Mouse (Mus musculus) kidney, postnatal 0 days (tissue): ENCODE data around the gene Flrt1. TPM values are rescaled to one million over a fixed set of nuclear protein-coding genes. Genes with fewer than 3 reads are reported as not detected.

Experiments
- ATAC-seq: fragments of 200-750 bp; cut with Nextera tagmentation; replicated peaks from 2 replicates; pipeline ENCODE4 v1.8.0; 2017; ENCODE audit warnings: low read depth, moderate number of reproducible peaks, moderate TSS enrichment, moderate library complexity; ENCODE audit not compliant: low FRiP score
- DNase-seq: peaks from one replicate; pipeline ENCODE4 v3.0.0-alpha.2; 2016; ENCODE audit warnings: low spot score
- H3K27ac ChIP-seq: fragments of 300-500 bp; sonication (generic); 2 replicates; pipeline ENCODE4 v1.5.1; 2014; ENCODE audit warnings: mild to moderate bottlenecking
- H3K27me3 ChIP-seq: fragments of 300-500 bp; sonication (generic); 2 replicates; pipeline ENCODE4 v1.6.1; 2014; ENCODE audit warnings: low read length, mixed read lengths; ENCODE audit not compliant: insufficient read depth
- H3K36me3 ChIP-seq: fragments of 300-500 bp; sonication (generic); 2 replicates; pipeline ENCODE4 v1.6.1; 2014; ENCODE audit warnings: low read length, mixed read lengths; ENCODE audit not compliant: insufficient read depth
- H3K4me1 ChIP-seq: fragments of 300-500 bp; sonication (generic); replicated peaks from 2 replicates; pipeline ENCODE4 v1.6.1; 2014; ENCODE audit warnings: antibody characterized with exemption, low read length, mixed read lengths; ENCODE audit not compliant: insufficient read depth
- H3K4me2 ChIP-seq: fragments of 300-500 bp; sonication (generic); 2 replicates; pipeline ENCODE4 v1.6.1; 2014; ENCODE audit warnings: mild to moderate bottlenecking, low read length, moderate library complexity, mixed read lengths
- H3K4me3 ChIP-seq: fragments of 300-500 bp; sonication (generic); replicated peaks from 2 replicates; pipeline ENCODE4 v1.5.1; 2014; ENCODE audit warnings: low read depth, low read length
- H3K9ac ChIP-seq: fragments of 300-500 bp; sonication (generic); 2 replicates; pipeline ENCODE4 v1.6.1; 2014; ENCODE audit warnings: low read depth, low read length
- H3K9me3 ChIP-seq: fragments of 300-500 bp; sonication (generic); replicated peaks from 2 replicates; pipeline ENCODE4 v1.6.1; 2016; ENCODE audit warnings: low read length, inconsistent platforms, mixed read lengths
- CTCF ChIP-seq: IDR thresholded peaks from 2 replicates; pipeline ENCODE4 v1.5.1; 2016; ENCODE audit warnings: antibody characterized with exemption, low read depth, mild to moderate bottlenecking, moderate library complexity
- WGBS: fragments of 180-500 bp; shearing (Covaris S2); extraction: QIAGEN DNeasy Blood & Tissue Kit; methylation state at CpG from one replicate; pipeline ENCODE4 v1.1.7; 2014; 5-methylcytosine and 5-hydroxymethylcytosine counted together
- polyA plus RNA-seq: library from polyadenylated mRNA; unstranded; fragments of >200 nt; fragmentation: Nextera tagmentation; extraction: Ambion mirVana; gene quantifications from 2 replicates; pipeline ENCODE4 v1.2.1, GENCODE M21; 2015

The Flrt1 gene
- polyA plus RNA-seq, 1 experiment from 2014 or later: 4.8 TPM

GRCm38 (mm10) chr19:7064571-7064970 lies 41.0 kb downstream of the Flrt1 start:
- peak; percentile 94 for DNase-seq
- 7% methylated on average over 3 of the region's 3 CpGs for WGBS
- peak; percentile 99 for TF ChIP-seq CTCF
- H3K4me2 ChIP-seq: no peak overlapping the region
- H3K27me3 ChIP-seq: no peaks in the 10 kb centered on the region
- no peak overlapping the region for H3K4me3 ChIP-seq
- H3K9me3 ChIP-seq: no peaks in the 10 kb centered on the region
- peak; percentile 43; the same call in 1 of the 2 replicates for ATAC-seq
- H3K4me1 ChIP-seq: peaks cover 17% of the 10 kb centered on the region
- no peaks in the 10 kb centered on the region for H3K36me3 ChIP-seq
- H3K9ac ChIP-seq: no peak overlapping the region
- no peak overlapping the region for H3K27ac ChIP-seq

GRCm38 (mm10) chr19:7062916-7063315 lies 42.6 kb downstream of the Flrt1 start:
- no peaks in the 10 kb centered on the region for H3K27me3 ChIP-seq
- H3K9ac ChIP-seq: no peak overlapping the region
- H3K4me2 ChIP-seq: no peak overlapping the region
- H3K36me3 ChIP-seq: no peaks in the 10 kb centered on the region
- H3K9me3 ChIP-seq: no peaks in the 10 kb centered on the region
- no peak for DNase-seq
- H3K4me3 ChIP-seq: no peak overlapping the region
- H3K27ac ChIP-seq: no peak overlapping the region
- no peak for TF ChIP-seq CTCF
- WGBS: 88% methylated on average over 8 of the region's 8 CpGs
- ATAC-seq: no peak
- peaks cover 16% of the 10 kb centered on the region; the same call in 1 of the 2 replicates for H3K4me1 ChIP-seq

- ATAC-seq (no peak), DNase-seq (no peak)
- H3K36me3 ChIP-seq: no peaks in the 10 kb centered on the region
- no peaks in the 10 kb centered on the region for H3K9me3 ChIP-seq
- no peak overlapping the region for H3K4me3 ChIP-seq
- TF ChIP-seq CTCF: no peak
- WGBS: 82% methylated on average over 5 of the region's 5 CpGs
- peaks cover 19% of the 10 kb centered on the region; the same call in 1 of the 2 replicates for H3K4me1 ChIP-seq
- no peaks in the 10 kb centered on the region for H3K27me3 ChIP-seq
- H3K27ac ChIP-seq: no peak overlapping the region
- no peak overlapping the region for H3K9ac ChIP-seq
- no peak overlapping the region for H3K4me2 ChIP-seq
Observed at GRCm38 (mm10) chr19:7062110-7062509, 43.4 kb downstream of the Flrt1 start.

DNA sequence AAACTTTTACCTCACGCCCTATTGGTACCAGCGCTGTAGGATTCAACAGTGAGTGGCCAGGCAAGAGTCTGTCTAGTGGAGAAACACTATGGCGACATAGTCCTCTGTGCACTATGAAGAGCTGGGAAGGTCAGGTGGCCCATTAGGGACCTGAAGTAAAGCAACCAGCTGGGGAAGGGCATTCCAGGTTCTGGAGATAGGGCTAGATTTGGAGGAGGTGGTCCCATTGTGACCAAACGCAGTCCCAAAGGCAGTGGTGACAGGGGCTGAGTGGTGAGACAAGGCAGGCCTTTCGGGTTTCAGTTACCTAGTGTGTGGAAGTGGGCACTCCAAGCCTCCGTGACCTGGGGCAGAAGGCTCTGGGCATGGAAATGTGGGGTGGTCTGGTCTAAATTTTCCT lies 47.0 kb downstream of the Flrt1 start:
- no peak overlapping the region for H3K4me3 ChIP-seq

GRCm38 (mm10) chr19:7057722-7058207 lies 47.8 kb downstream of the Flrt1 start:
- DNase-seq (peak; percentile 93), ATAC-seq (peak; percentile 85)
- Histone ChIP-seq H3K4me3 (peak overlapping the region; percentile 60), H3K4me2 (peak overlapping the region; percentile 99), H3K4me1 (peaks cover 15% of the 10 kb centered on the region; the same call in 1 of the 2 replicates), H3K27ac (peak overlapping the region; percentile 65), H3K9me3 (no peaks in the 10 kb centered on the region), H3K27me3 (no peaks in the 10 kb centered on the region), H3K9ac (no peak overlapping the region), H3K36me3 (no peaks in the 10 kb centered on the region)
- TF ChIP-seq CTCF: peak; percentile 66
- 1% methylated on average over 15 of the region's 15 CpGs for WGBS

More for the DNA sequence above, 47.0 kb downstream of the Flrt1 start:
- H3K4me2 ChIP-seq: peak overlapping the region; percentile 99
- no peak for ATAC-seq
- 69% methylated on average over 6 of the region's 6 CpGs for WGBS
- peaks cover 15% of the 10 kb centered on the region; the same call in 1 of the 2 replicates for H3K4me1 ChIP-seq
- peak overlapping the region; percentile 65 for H3K27ac ChIP-seq
- H3K36me3 ChIP-seq: no peaks in the 10 kb centered on the region
- no peaks in the 10 kb centered on the region for H3K9me3 ChIP-seq
- DNase-seq: no peak
- no peaks in the 10 kb centered on the region for H3K27me3 ChIP-seq
- TF ChIP-seq CTCF: no peak
- H3K9ac ChIP-seq: no peak overlapping the region

DNA sequence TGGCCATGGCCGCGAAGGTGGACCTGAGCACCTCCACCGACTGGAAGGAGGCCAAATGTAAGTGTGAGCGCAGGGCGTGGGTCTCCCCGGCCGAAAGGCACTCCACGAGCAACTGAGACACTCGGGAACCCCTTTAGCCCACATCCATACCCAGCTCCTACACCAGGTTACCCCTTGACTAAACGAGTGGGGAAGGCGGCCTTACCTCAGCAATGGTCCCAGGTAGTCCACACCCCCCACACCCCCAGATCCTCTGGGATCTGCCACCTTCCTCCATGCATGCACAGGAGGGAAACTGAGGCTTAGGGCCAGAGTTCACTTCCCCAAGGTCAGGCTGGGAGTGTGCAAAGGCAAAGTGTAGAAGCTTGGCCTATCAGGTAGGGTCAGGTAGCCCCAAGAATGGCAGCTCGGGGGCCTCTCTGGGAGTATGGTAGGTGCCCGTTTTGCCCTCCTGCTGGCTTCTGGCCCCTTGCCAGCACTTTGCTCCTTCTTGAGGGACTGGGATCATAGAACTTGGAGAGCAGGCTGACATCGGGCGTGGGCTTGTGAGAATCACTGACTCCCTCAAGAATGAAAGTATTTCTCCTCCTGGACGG lies 48.3 kb downstream of the Flrt1 start:
- no peaks in the 10 kb centered on the region for H3K9me3 ChIP-seq
- H3K9ac ChIP-seq: peak overlapping the region; percentile 63
- H3K27ac ChIP-seq: peak overlapping the region; percentile 65
- H3K4me2 ChIP-seq: peak overlapping the region; percentile 99
- no peak for DNase-seq
- no peaks in the 10 kb centered on the region for H3K36me3 ChIP-seq
- H3K4me3 ChIP-seq: peak overlapping the region; percentile 60
- ATAC-seq: peak; percentile 31
- peaks cover 15% of the 10 kb centered on the region; the same call in 1 of the 2 replicates for H3K4me1 ChIP-seq
- no peaks in the 10 kb centered on the region for H3K27me3 ChIP-seq
- WGBS: 6% methylated on average over 16 of the region's 16 CpGs
- TF ChIP-seq CTCF: no peak
